Mouse (Mus musculus): Measurements from ENCODE around the gene Myo18a.
A peak's percentile ranks its signal among the peaks of the same experiment; 100 is the strongest.
"Not testable (repeated sequence)": the region's sequence is repeated elsewhere in the genome, so short reads cannot be mapped to it uniquely, and the experiment has no call there.

Gene Myo18a

GRCm38 (mm10) chr11:77762783-77763672 is at the start of gene Myo18a:
Gene Myo18a (plus strand): TSS chr11:77763246.
- DNase-seq (ENCODE audit: low spot score), result peak; percentile 38

GRCm38 (mm10) chr11:77713736-77714135 is 49.3 kb upstream of the Myo18a start:
- no peak for DNase-seq (ENCODE audit: low spot score)

GRCm38 (mm10) chr11:77719055-77719454 is 44.0 kb upstream of the Myo18a start:
- no peak for DNase-seq (ENCODE audit: low spot score)

- DNase-seq (ENCODE audit: low spot score), result no peak
These were observed 41.7 kb upstream of the Myo18a start for GRCm38 (mm10) chr11:77721389-77721788.

- no peak for DNase-seq (ENCODE audit: low spot score)
These were observed 38.3 kb upstream of the Myo18a start for GRCm38 (mm10) chr11:77724766-77725165.

- DNase-seq (ENCODE audit: low spot score), result no peak
These were observed 37.9 kb upstream of the Myo18a start, which contains the start of gene Cryba1 for GRCm38 (mm10) chr11:77725183-77725582. Gene Cryba1 (minus strand): TSS chr11:77725283.

- DNase-seq (ENCODE audit: low spot score), result no peak
These were observed 34.5 kb upstream of the Myo18a start for GRCm38 (mm10) chr11:77728587-77728986.

- DNase-seq (ENCODE audit: low spot score), result peak; percentile 56
These were observed 25.8 kb upstream of the Myo18a start for GRCm38 (mm10) chr11:77737289-77737688.

GRCm38 (mm10) chr11:77738555-77738954 is 24.5 kb upstream of the Myo18a start:
- DNase-seq (ENCODE audit: low spot score), result no peak

GRCm38 (mm10) chr11:77743966-77744365 is 19.1 kb upstream of the Myo18a start:
- no peak for DNase-seq (ENCODE audit: low spot score)

- no peak for DNase-seq (ENCODE audit: low spot score)
These were observed 16.4 kb upstream of the Myo18a start for GRCm38 (mm10) chr11:77746652-77747051.

- not testable (repeated sequence) for DNase-seq (ENCODE audit: low spot score)
These were observed 15.9 kb upstream of the Myo18a start for GRCm38 (mm10) chr11:77747103-77747502.

- no peak for DNase-seq (ENCODE audit: low spot score)
These were observed 14.1 kb upstream of the Myo18a start for GRCm38 (mm10) chr11:77748996-77749395.

- DNase-seq (ENCODE audit: low spot score), result no peak
These were observed 10.5 kb upstream of the Myo18a start for GRCm38 (mm10) chr11:77752525-77752924.

- no peak for DNase-seq (ENCODE audit: low spot score)
These were observed 9.6 kb upstream of the Myo18a start for GRCm38 (mm10) chr11:77753469-77753868.

- DNase-seq (ENCODE audit: low spot score), result no peak
These were observed 3.0 kb upstream of the Myo18a start for GRCm38 (mm10) chr11:77760031-77760430.

GRCm38 (mm10) chr11:77763673-77764340 is 761 bp downstream of the Myo18a start:
- no peak for DNase-seq (ENCODE audit: low spot score)

- no peak for DNase-seq (ENCODE audit: low spot score)
These were observed 1.8 kb downstream of the Myo18a start for GRCm38 (mm10) chr11:77764694-77765458.

- DNase-seq (ENCODE audit: low spot score), result no peak
These were observed 2.4 kb downstream of the Myo18a start for GRCm38 (mm10) chr11:77765459-77765777.

- no peak for DNase-seq (ENCODE audit: low spot score)
These were observed 3.4 kb downstream of the Myo18a start for GRCm38 (mm10) chr11:77766351-77767001.

- DNase-seq (ENCODE audit: low spot score), result no peak
These were observed 6.5 kb downstream of the Myo18a start for GRCm38 (mm10) chr11:77769496-77769895.

GRCm38 (mm10) chr11:77770346-77770745 is 7.3 kb downstream of the Myo18a start:
- DNase-seq (ENCODE audit: low spot score), result no peak

Measured in urinary bladder, postnatal 10 days (tissue).